Mouse (Mus musculus) left cerebral cortex, postnatal 10 days (tissue): ENCODE data around the gene Rtn4rl1. TPM values are rescaled to one million over a fixed set of nuclear protein-coding genes. Genes with fewer than 3 reads are reported as not detected.
A peak's percentile ranks its signal among the peaks of the same experiment; 100 is the strongest.

Experiments
- DNase-seq, 2 experiments: peaks; one replicate each; pipeline ENCODE4 v3.0.0; 2021 to 2022; ENCODE audit warnings: low spot score in 2 of 2, mixed read lengths in 1 of 2; ENCODE audit errors: extremely low spot score in 1 of 2
- intact Hi-C: fragments of 180-260 bp; cut with DNase I; formaldehyde crosslinking; loops from one replicate; pipeline ENCODE4 v1.15.1; 2025
- total RNA-seq, 2 experiments: library from RNA; stranded (reverse); gene quantifications; 2 replicates each; pipeline ENCODE4 v1.2.3; 2021

The Rtn4rl1 gene
- 10 to 100 TPM; 44.8 to 46.9 TPM for total RNA-seq

GRCm38 (mm10) chr11:75193256-75194071 lies at the start of gene Rtn4rl1:
Gene Rtn4rl1, plus strand, starts transcription at chr11:75193783.
- intact Hi-C loops, result loop anchor here (2.0 kb wide), 1 partner anchor 97 kb away; no protein-coding TSS in a partner anchor
- DNase-seq, result peak in 1 of 2 experiments; percentile 86

GRCm38 (mm10) chr11:75145841-75146240 lies 47.7 kb upstream of the Rtn4rl1 start:
- DNase-seq, result no peak
- intact Hi-C loops, result no loop called here

GRCm38 (mm10) chr11:75147106-75147845 lies 46.3 kb upstream of the Rtn4rl1 start:
- DNase-seq, result peak in 1 of 2 experiments; percentile 78
- intact Hi-C loops, result no loop called here

GRCm38 (mm10) chr11:75147846-75148168 lies 45.8 kb upstream of the Rtn4rl1 start:
- DNase-seq, result peak in 1 of 2 experiments; percentile 72
- intact Hi-C loops, result no loop called here

- intact Hi-C loops, result no loop called here
Measured at GRCm38 (mm10) chr11:75148332-75149035, 45.1 kb upstream of the Rtn4rl1 start.

GRCm38 (mm10) chr11:75150346-75150745 lies 43.2 kb upstream of the Rtn4rl1 start:
- intact Hi-C loops, result no loop called here
- DNase-seq, result no peak

More at GRCm38 (mm10) chr11:75148332-75149035, 45.1 kb upstream of the Rtn4rl1 start:
- peak in 1 of 2 experiments; percentile 51 for DNase-seq

- intact Hi-C loops, result no loop called here
- DNase-seq, result peak in 1 of 2 experiments; percentile 67
Measured at GRCm38 (mm10) chr11:75152603-75153557, 40.7 kb upstream of the Rtn4rl1 start.

- DNase-seq, result no peak
- intact Hi-C loops, result no loop called here
Measured at GRCm38 (mm10) chr11:75154053-75154585, 39.5 kb upstream of the Rtn4rl1 start.

- no peak for DNase-seq
- intact Hi-C loops, result no loop called here
Measured at GRCm38 (mm10) chr11:75155985-75156384, 37.6 kb upstream of the Rtn4rl1 start.

- intact Hi-C loops, result no loop called here
- no peak for DNase-seq
Measured at GRCm38 (mm10) chr11:75156416-75156815, 37.2 kb upstream of the Rtn4rl1 start.

- intact Hi-C loops, result no loop called here
- DNase-seq, result peak in 1 of 2 experiments; percentile 65
Measured at GRCm38 (mm10) chr11:75157037-75157436, 36.5 kb upstream of the Rtn4rl1 start.

GRCm38 (mm10) chr11:75157901-75158300 lies 35.7 kb upstream of the Rtn4rl1 start:
- intact Hi-C loops, result no loop called here
- DNase-seq, result no peak

- DNase-seq, result no peak
- intact Hi-C loops, result no loop called here
Measured at GRCm38 (mm10) chr11:75158432-75158831, 35.2 kb upstream of the Rtn4rl1 start.

- DNase-seq, result peak in 1 of 2 experiments; percentile 71
- intact Hi-C loops, result no loop called here
Measured at GRCm38 (mm10) chr11:75159564-75159963, 34.0 kb upstream of the Rtn4rl1 start.

GRCm38 (mm10) chr11:75160954-75161353 lies 32.6 kb upstream of the Rtn4rl1 start:
- intact Hi-C loops, result no loop called here
- DNase-seq, result no peak

GRCm38 (mm10) chr11:75161417-75162008 lies 32.1 kb upstream of the Rtn4rl1 start:
- no peak for DNase-seq
- intact Hi-C loops, result no loop called here

- no peak for DNase-seq
- intact Hi-C loops, result no loop called here
Measured at GRCm38 (mm10) chr11:75162591-75163080, 30.9 kb upstream of the Rtn4rl1 start.
